Mouse (Mus musculus): Measurements from ENCODE around the gene Ddr2. TPM values are rescaled to one million over a fixed set of nuclear protein-coding genes. Genes with fewer than 3 reads are reported as not detected.

Gene Ddr2
- 18.1 and 38.2 TPM in 2 replicates for polyA plus RNA-seq (2012; rRNA removed)

DNA sequence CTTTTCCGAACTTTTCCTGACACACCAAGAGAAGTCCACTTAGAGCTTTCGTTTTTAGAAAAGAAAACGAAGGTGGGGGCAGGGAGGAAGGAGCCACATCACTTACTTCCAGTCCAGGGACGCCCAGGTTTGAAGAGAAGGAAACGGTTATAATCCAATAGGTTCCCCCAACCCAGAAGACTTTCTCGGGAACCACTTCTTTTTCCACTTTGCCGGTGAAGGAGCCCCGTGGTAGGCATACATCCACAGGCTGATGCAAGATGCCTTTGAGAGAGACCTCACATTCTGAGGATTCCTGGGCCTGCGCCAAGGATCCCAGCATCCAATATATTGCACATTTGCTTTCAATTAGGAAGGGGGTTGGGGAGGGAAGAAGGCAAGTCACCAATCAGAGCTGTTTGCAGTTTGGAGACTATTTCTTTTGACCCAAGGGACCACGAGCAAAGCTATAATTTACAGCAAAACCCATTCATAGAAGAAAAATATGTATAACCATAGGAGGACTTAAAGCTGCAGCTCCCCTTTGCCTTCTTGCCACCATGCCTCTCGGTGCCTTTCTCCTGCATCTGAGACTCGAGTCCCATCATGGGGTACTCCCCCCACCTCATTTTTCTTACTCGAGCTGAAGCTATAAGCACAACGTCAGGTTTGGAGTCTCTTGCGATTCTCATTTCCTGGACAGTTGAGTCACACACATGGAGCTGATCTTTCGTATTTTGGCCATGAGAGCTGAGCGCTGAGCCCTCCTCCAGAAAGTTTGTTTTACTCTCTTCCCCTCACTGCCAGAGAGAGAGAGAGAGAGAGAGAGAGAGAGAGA, at the start of gene Ddr2:
TSS of gene Ddr2 (minus strand) at position 247 of the 817 bp plus-strand sequence.

DNA sequence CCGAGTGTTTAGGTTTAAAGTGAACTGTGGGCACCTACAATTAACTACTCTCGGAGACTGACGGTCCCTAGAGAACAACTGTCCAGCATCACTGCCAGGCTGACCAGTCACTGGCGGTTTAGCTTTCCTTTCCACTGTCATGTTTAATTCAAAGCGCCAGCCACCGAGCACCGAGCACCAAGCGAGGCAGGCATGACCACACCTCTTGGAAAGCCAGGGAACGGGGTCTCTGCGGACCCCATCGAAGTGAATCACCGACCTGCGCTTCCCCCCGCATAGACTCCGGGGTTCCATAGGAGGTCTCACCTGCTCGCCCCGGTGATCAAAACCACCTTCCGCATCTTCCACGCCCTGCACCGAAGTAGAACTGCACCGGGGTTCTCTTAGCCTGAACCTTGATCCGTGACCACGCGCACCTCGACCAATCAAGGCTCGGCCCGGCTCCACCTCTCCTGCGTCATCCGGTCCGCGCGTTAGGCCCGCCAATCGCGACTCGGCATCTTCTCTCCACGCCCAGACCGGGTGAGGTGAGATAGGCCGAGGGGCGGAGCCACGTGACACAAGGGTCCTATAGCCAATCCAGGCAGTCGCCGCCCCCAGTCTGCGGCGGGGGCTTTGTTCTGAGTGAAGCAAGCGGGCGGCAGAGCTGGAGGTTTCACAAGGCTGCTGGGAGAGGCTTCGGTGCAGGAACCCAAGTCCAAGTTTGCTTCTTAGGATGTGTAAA, 141.6 kb downstream of the Ddr2 start, which contains the start of gene Hsd17b7:
TSS of gene Hsd17b7 (minus strand) at position 450 of the 724 bp plus-strand sequence.

DNA sequence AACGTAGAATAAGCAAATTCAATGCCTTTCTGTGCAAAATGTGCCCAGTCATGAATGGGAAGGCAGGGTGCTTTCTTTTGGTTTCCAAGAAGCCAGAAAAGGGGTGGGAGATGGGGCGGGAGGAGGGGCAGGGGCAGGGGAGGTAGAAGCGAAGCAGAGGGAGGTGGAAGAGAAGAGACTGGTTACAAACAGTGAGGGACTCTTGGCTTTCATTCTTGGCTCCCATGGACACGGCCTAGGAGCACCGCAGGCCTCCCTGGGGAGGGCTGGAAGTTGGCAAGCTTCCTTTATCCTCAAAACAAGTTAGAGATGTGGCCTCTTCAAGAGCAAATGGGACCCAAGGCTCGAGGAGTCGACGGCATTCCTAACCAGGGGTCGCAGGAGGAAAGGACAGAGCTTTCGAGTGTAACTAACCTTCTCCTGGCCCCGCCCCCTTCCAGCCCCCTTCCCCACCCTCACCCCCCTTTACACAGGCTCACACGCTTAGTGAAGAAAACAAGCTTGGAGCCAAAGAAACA, 182.0 kb downstream of the Ddr2 start, which contains the start of gene Ccdc190:
TSS of gene Ccdc190 (plus strand) at position 195 of the 518 bp plus-strand sequence.

Other genes with a start within 250 kb of the Ddr2 start
- gene Ccdc190, start 182.1 kb downstream of the Ddr2 start, polyA plus RNA-seq (2012; rRNA removed) = 1.2 and 1.8 TPM in 2 replicates
- gene Hsd17b7, start 141.5 kb downstream of the Ddr2 start, polyA plus RNA-seq (2012; rRNA removed) = 14.0 and 15.8 TPM in 2 replicates
- gene Uap1, start 64.2 kb upstream of the Ddr2 start, polyA plus RNA-seq (2012; rRNA removed) = 35.8 and 36.9 TPM in 2 replicates
- gene Uhmk1, start 104.6 kb upstream of the Ddr2 start, polyA plus RNA-seq (2012; rRNA removed) = 16.6 and 23.9 TPM in 2 replicates
- not detected in 2 replicates for gene Sh2d1b2, start 122.0 kb upstream of the Ddr2 start, polyA plus RNA-seq (2012; rRNA removed)
- 0.02 TPM in 1 of 2 replicates, not detected in the other for gene Sh2d1b1, start 166.6 kb upstream of the Ddr2 start, polyA plus RNA-seq (2012; rRNA removed)
- gene Gm7694, start 195.6 kb upstream of the Ddr2 start, polyA plus RNA-seq (2012; rRNA removed) = 5.6 and 6.9 TPM in 2 replicates
- not detected in 2 replicates for gene Spata46, start 198.0 kb upstream of the Ddr2 start, polyA plus RNA-seq (2012; rRNA removed)

Data from central nervous system, embryonic 11.5 days (tissue).